Comparison of ENCODE assay signal across 8 mouse cellular contexts in the genomic region with DNA sequence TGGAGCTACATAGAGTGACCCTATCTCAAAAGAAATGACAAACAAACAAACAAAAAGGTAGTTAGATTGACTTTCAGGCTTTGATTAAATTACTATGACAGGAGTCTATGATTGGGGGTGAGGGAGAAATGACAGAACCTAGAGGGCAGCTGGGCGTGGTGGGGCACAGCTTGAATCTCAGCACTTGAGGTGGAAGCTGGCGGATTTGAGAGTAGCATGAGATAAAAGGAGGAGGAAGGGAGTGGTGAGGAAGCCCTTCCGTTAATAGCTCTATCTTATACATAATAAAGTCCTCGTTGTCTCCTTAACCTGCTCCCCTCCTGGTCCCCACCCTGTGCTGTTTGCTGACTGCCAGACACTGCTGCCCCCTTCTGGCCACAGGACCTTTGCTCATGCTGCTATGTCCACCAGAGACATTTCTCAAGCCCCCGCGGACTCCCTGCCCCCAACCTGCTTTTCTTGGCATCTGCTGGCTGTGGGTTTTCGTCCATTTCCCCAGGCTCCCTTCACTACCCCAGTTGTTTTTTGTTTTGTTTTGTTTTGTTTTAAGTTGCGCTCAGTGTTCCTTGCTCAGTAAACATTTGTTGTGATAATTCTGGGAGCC. TPM values are rescaled to one million over a fixed set of nuclear protein-coding genes. Genes with fewer than 3 reads are reported as not detected.
DNase-seq lines count a peak whose midpoint lies in the region; ATAC-seq and TF ChIP-seq lines count a peak whose summit lies in the region.

No protein-coding gene starts in this region.

- peaks cover 10% of the 10 kb centered on the region for H3K4me1 ChIP-seq in heart, embryonic 12.5 days (replicated peaks)
- no peaks in the 10 kb centered on the region for H3K4me1 ChIP-seq in stomach, postnatal 0 days (replicated peaks; ENCODE audit: control insufficient read depth, insufficient read depth)

- no peaks in the 10 kb centered on the region for H3K27me3 ChIP-seq in heart, embryonic 12.5 days (replicated peaks)
- H3K27me3 ChIP-seq in stomach, postnatal 0 days (ENCODE audit: control insufficient read depth, insufficient read depth, low read length): no peaks in the 10 kb centered on the region

- no peak overlapping the region for H3K4me2 ChIP-seq in heart, embryonic 12.5 days
- H3K4me2 ChIP-seq in stomach, postnatal 0 days (replicated peaks; ENCODE audit: low read depth): no peak overlapping the region

- WGBS in heart, embryonic 12.5 days: 26% methylated on average over 8 of the region's 8 CpGs
- 28% methylated on average over 8 of the region's 8 CpGs for WGBS in stomach, postnatal 0 days

- H3K9ac ChIP-seq in heart, embryonic 12.5 days: no peak overlapping the region
- H3K9ac ChIP-seq in stomach, postnatal 0 days (ENCODE audit: low read length): no peak overlapping the region

- no peak overlapping the region for H3K4me3 ChIP-seq in heart, embryonic 12.5 days
- H3K4me3 ChIP-seq in stomach, postnatal 0 days (ENCODE audit: low read depth, low read length): no peak overlapping the region

- H3K9me3 ChIP-seq in heart, embryonic 12.5 days (replicated peaks): no peaks in the 10 kb centered on the region
- H3K9me3 ChIP-seq in stomach, postnatal 0 days (ENCODE audit: control insufficient read depth, low read length): no peaks in the 10 kb centered on the region

- no peak for TF ChIP-seq EP300 in stomach, postnatal 0 days (optimal IDR thresholded peaks at IDR 0.05)

- H3K27ac ChIP-seq in heart, embryonic 12.5 days (ENCODE audit: poor library complexity, severe bottlenecking): no peak overlapping the region
- H3K27ac ChIP-seq in stomach, postnatal 0 days (replicated peaks): no peak overlapping the region

- peak; percentile 81 for TF ChIP-seq CTCF in stomach, postnatal 0 days (IDR thresholded peaks at IDR 0.05; ENCODE audit: low read depth)

- peak; percentile 73 for DNase-seq in heart, postnatal 4 days
- peak; percentile 98 for DNase-seq in ES-CJ7 (ENCODE audit: low read depth, low spot score)
- peak; percentile 57 for DNase-seq in c-Kit-positive CD71-negative TER-119-negative erythroid progenitor cells, embryonic 14.5 days (ENCODE audit: low read depth)
- peak; percentile 46 for DNase-seq in kidney, adult 11 months
- peak; percentile 76 for DNase-seq in lung, postnatal 25 days (ENCODE audit: low spot score)
- peak; percentile 77 for DNase-seq in stomach, postnatal 0 days (ENCODE audit: low spot score)
- DNase-seq in left cerebral cortex, adult 8-10 months (ENCODE audit: low spot score in 2 of 2): no peak

- ATAC-seq in heart, embryonic 12.5 days (ENCODE audit: insufficient number of reproducible peaks, low FRiP score): no peak
- peak; percentile 28; the same call in 1 of the 2 replicates for ATAC-seq in stomach, postnatal 0 days (ENCODE audit: low FRiP score, low TSS enrichment)

- H3K36me3 ChIP-seq in heart, embryonic 12.5 days: no peaks in the 10 kb centered on the region
- H3K36me3 ChIP-seq in stomach, postnatal 0 days (ENCODE audit: control insufficient read depth, insufficient read depth, low read length): no peaks in the 10 kb centered on the region

RNA-seq across cellular contexts. Expression of a gene that starts 4.8 kb away (rescaled TPM):
- total RNA-seq in heart, postnatal 4 days (2021): under 1 TPM; 0.62 to 0.86 TPM
- polyA plus RNA-seq in heart, embryonic 12.5 days (2016; fragmentation: Nextera tagmentation; extraction: Ambion mirVana): 0.44 and 2.5 TPM in 2 replicates
- polyA plus RNA-seq in stomach, postnatal 0 days (2015; fragmentation: Nextera tagmentation; extraction: Ambion mirVana): 0.71 and 0.92 TPM in 2 replicates
- total RNA-seq in left cerebral cortex, adult 8-10 months (2022): under 1 TPM in 3 of 4 experiments, not detected in 1; 0.23 to 0.51 (median 0.35) TPM

RNA-seq across cellular contexts. Expression of a gene that starts 9.1 kb away (rescaled TPM):
- total RNA-seq in heart, postnatal 4 days (2021): not detected
- 0.09 and 0.44 TPM in 2 replicates for polyA plus RNA-seq in heart, embryonic 12.5 days (2016; fragmentation: Nextera tagmentation; extraction: Ambion mirVana)
- polyA plus RNA-seq in stomach, postnatal 0 days (2015; fragmentation: Nextera tagmentation; extraction: Ambion mirVana): 1.6 and 1.8 TPM in 2 replicates
- total RNA-seq in left cerebral cortex, adult 8-10 months (2022): not detected

RNA-seq across cellular contexts. Expression of a gene that starts 18.1 kb away (rescaled TPM):
- 1,000 to 10,000 TPM; 2,883 to 3,014 TPM for total RNA-seq in heart, postnatal 4 days (2021)
- 1,789 and 1,831 TPM in 2 replicates for polyA plus RNA-seq in heart, embryonic 12.5 days (2016; fragmentation: Nextera tagmentation; extraction: Ambion mirVana)
- 1,340 and 1,422 TPM in 2 replicates for polyA plus RNA-seq in stomach, postnatal 0 days (2015; fragmentation: Nextera tagmentation; extraction: Ambion mirVana)
- total RNA-seq in left cerebral cortex, adult 8-10 months (2022): 100 to 1,000 TPM; 641 to 753 (median 694) TPM

RNA-seq across cellular contexts. Expression of a gene that starts 19.3 kb away (rescaled TPM):
- 10 to 100 TPM; 29.5 to 35.8 TPM for total RNA-seq in heart, postnatal 4 days (2021)
- 4.9 and 5.1 TPM in 2 replicates for polyA plus RNA-seq in heart, embryonic 12.5 days (2016; fragmentation: Nextera tagmentation; extraction: Ambion mirVana)
- polyA plus RNA-seq in stomach, postnatal 0 days (2015; fragmentation: Nextera tagmentation; extraction: Ambion mirVana): 3.3 and 3.7 TPM in 2 replicates
- total RNA-seq in left cerebral cortex, adult 8-10 months (2022): 10 to 100 TPM; 43.7 to 52.9 (median 47.6) TPM

RNA-seq across cellular contexts. Expression of a gene that starts 27.8 kb away (rescaled TPM):
- total RNA-seq in heart, postnatal 4 days (2021): not detected
- polyA plus RNA-seq in heart, embryonic 12.5 days (2016; fragmentation: Nextera tagmentation; extraction: Ambion mirVana): 1.1 and 1.4 TPM in 2 replicates
- not detected in 2 replicates for polyA plus RNA-seq in stomach, postnatal 0 days (2015; fragmentation: Nextera tagmentation; extraction: Ambion mirVana)
- total RNA-seq in left cerebral cortex, adult 8-10 months (2022): not detected

Comparison
In these comparisons a context has a peak if more than half of its experiments do, and no peak if none do; other contexts are left out.
1. DNase-seq: peak in heart, postnatal 4 days (single experiment), ES-CJ7 (single experiment), c-Kit-positive CD71-negative TER-119-negative erythroid progenitor cells, embryonic 14.5 days (single experiment), kidney, adult 11 months (single experiment), lung, postnatal 25 days (single experiment) and stomach, postnatal 0 days (single experiment); none in left cerebral cortex, adult 8-10 months (0 of 2).